Mouse (Mus musculus) forebrain, embryonic 13.5 days (tissue): ENCODE data around the gene Olfr1477. TPM values are rescaled to one million over a fixed set of nuclear protein-coding genes. Genes with fewer than 3 reads are reported as not detected.
"Not testable (repeated sequence)": the region's sequence is repeated elsewhere in the genome, so short reads cannot be mapped to it uniquely, and the experiment has no call there.

Experiments
- ATAC-seq: fragments of 200-750 bp; cut with Nextera tagmentation; 2 replicates; pipeline ENCODE4 v1.8.0; 2017
- H3K27ac ChIP-seq: fragments of 300-500 bp; sonication (generic); 2 replicates; pipeline ENCODE4 v1.5.1; 2015; ENCODE audit warnings: inconsistent platforms, mild to moderate bottlenecking, moderate library complexity
- H3K27me3 ChIP-seq: fragments of 300-500 bp; sonication (generic); 2 replicates; pipeline ENCODE4 v1.6.1; 2015; ENCODE audit warnings: mild to moderate bottlenecking, inconsistent platforms
- H3K36me3 ChIP-seq: fragments of 300-500 bp; sonication (generic); 2 replicates; pipeline ENCODE4 v1.6.1; 2015; ENCODE audit warnings: mild to moderate bottlenecking, inconsistent platforms; ENCODE audit not compliant: poor library complexity, severe bottlenecking
- H3K4me1 ChIP-seq: fragments of 300-500 bp; sonication (generic); 2 replicates; pipeline ENCODE4 v1.6.1; 2015; ENCODE audit warnings: inconsistent platforms
- H3K4me2 ChIP-seq: fragments of 300-500 bp; sonication (generic); 2 replicates; pipeline ENCODE4 v1.6.1; 2015; ENCODE audit warnings: inconsistent platforms, mild to moderate bottlenecking, moderate library complexity
- H3K4me3 ChIP-seq: fragments of 300-500 bp; sonication (generic); 2 replicates; pipeline ENCODE4 v1.5.1; 2015; ENCODE audit warnings: mild to moderate bottlenecking, inconsistent platforms
- H3K9ac ChIP-seq: fragments of 300-500 bp; sonication (generic); 2 replicates; pipeline ENCODE4 v1.6.1; 2015; ENCODE audit warnings: mild to moderate bottlenecking, inconsistent platforms
- H3K9me3 ChIP-seq: fragments of 300-500 bp; sonication (generic); replicated peaks from 2 replicates; pipeline ENCODE4 v1.6.1; 2016; ENCODE audit warnings: inconsistent platforms
- WGBS: fragments of 180-500 bp; shearing (Covaris S2); methylation state at CpG from one replicate; pipeline ENCODE4 v1.1.7; 2015; 5-methylcytosine and 5-hydroxymethylcytosine counted together
- polyA plus RNA-seq: library from polyadenylated mRNA; unstranded; fragments of >200 nt; fragmentation: Nextera tagmentation; extraction: Ambion mirVana; gene quantifications from 2 replicates; pipeline ENCODE4 v1.2.1, GENCODE M21; 2015

Gene Olfr1477
- polyA plus RNA-seq, result not detected in 2 replicates

- no peak within 1 kb of the TSS for H3K27ac ChIP-seq
- H3K4me2 ChIP-seq, result no peak within 1 kb of the TSS
- no peak within 1 kb of the TSS for H3K9ac ChIP-seq
- H3K9me3 ChIP-seq, result peaks cover 11% of the 10 kb centered on the region
- no peak within 1 kb of the TSS for H3K4me3 ChIP-seq
- no peaks in the 10 kb centered on the region for H3K4me1 ChIP-seq
- 74% methylated on average over 3 of the region's 3 CpGs for WGBS
- H3K36me3 ChIP-seq, result no peaks in the 10 kb centered on the region
- ATAC-seq, result no peak
- H3K27me3 ChIP-seq, result no peaks in the 10 kb centered on the region
Observed at GRCm38 (mm10) chr19:13500246-13500645, at the start of gene Olfr1477. Gene Olfr1477, plus strand, starts transcription at chr19:13500546.

GRCm38 (mm10) chr19:13455986-13456385, 44.4 kb upstream of the Olfr1477 start, which contains the start of gene Olfr1472:
Gene Olfr1472, minus strand, starts transcription at chr19:13456086.
- H3K4me1 ChIP-seq, result no peaks in the 10 kb centered on the region
- H3K4me3 ChIP-seq, result no peak within 1 kb of the TSS
- no peak within 1 kb of the TSS for H3K27ac ChIP-seq
- WGBS, result 90% methylated on average over 1 of the region's 1 CpGs
- H3K27me3 ChIP-seq, result no peaks in the 10 kb centered on the region
- H3K9me3 ChIP-seq, result peaks cover 27% of the 10 kb centered on the region
- ATAC-seq, result no peak
- no peak within 1 kb of the TSS for H3K9ac ChIP-seq
- no peaks in the 10 kb centered on the region for H3K36me3 ChIP-seq
- H3K4me2 ChIP-seq, result no peak within 1 kb of the TSS

DNA sequence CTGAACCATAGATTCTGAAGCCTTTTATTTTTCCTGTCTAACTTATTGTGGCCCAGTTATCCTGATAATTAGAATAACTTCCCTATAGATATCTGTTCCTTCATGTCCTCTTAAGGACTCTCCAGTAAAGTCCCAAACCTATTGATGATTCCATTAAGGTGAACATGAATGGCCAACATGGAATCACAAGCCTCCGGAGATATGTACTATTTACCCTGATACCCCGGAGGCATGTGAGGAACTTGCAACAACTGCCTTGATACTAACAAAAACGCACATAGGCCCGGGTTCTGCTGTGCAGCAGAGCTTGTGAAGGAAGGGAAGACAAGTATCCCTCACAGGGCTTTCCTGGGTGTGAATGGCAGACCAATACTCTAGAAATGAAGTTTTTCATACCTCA, 31.1 kb upstream of the Olfr1477 start, which contains the start of gene Olfr1474:
Gene Olfr1474, plus strand, starts transcription at position 301 of the 400 bp plus-strand sequence.
- H3K4me1 ChIP-seq, H3K36me3 ChIP-seq, H3K9me3 ChIP-seq, H3K9ac ChIP-seq, ATAC-seq, H3K27ac ChIP-seq, H3K4me2 ChIP-seq, H3K4me3 ChIP-seq, H3K27me3 ChIP-seq: not testable (repeated sequence)
- 81% methylated on average over 4 of the region's 4 CpGs for WGBS

- H3K9me3 ChIP-seq, result 0 out of 2 replicates have a peak, but pooled peaks cover 3% of the 10 kb centered on the region
- H3K9ac ChIP-seq, result no peak within 1 kb of the TSS
- ATAC-seq, result no peak
- H3K4me1 ChIP-seq, result no peaks in the 10 kb centered on the region
- H3K27me3 ChIP-seq, result no peaks in the 10 kb centered on the region
- no peak within 1 kb of the TSS for H3K27ac ChIP-seq
- H3K36me3 ChIP-seq, result no peaks in the 10 kb centered on the region
- no peak within 1 kb of the TSS for H3K4me2 ChIP-seq
- no peak within 1 kb of the TSS for H3K4me3 ChIP-seq
Observed at GRCm38 (mm10) chr19:13480096-13480495, 20.2 kb upstream of the Olfr1477 start, which contains the start of gene Olfr1475. Gene Olfr1475, minus strand, starts transcription at chr19:13480196.

GRCm38 (mm10) chr19:13527613-13528012, 27.3 kb downstream of the Olfr1477 start, which contains the start of gene Olfr1480:
Gene Olfr1480, plus strand, starts transcription at chr19:13527913.
- WGBS, result 93% methylated on average over 2 of the region's 2 CpGs
- ATAC-seq, result no peak
- no peak within 1 kb of the TSS for H3K27ac ChIP-seq
- H3K4me1 ChIP-seq, result no peaks in the 10 kb centered on the region
- H3K9me3 ChIP-seq, result peaks cover 22% of the 10 kb centered on the region
- H3K4me3 ChIP-seq, result no peak within 1 kb of the TSS
- H3K9ac ChIP-seq, result no peak within 1 kb of the TSS
- H3K36me3 ChIP-seq, result no peaks in the 10 kb centered on the region
- H3K4me2 ChIP-seq, result no peak within 1 kb of the TSS
- no peaks in the 10 kb centered on the region for H3K27me3 ChIP-seq

Other genes with a start within 250 kb of the Olfr1477 start
- gene Olfr1465, start 185.0 kb upstream of the Olfr1477 start, polyA plus RNA-seq, result not detected in 2 replicates
- not detected in 2 replicates for gene Olfr1466, start 161.7 kb upstream of the Olfr1477 start, polyA plus RNA-seq
- gene Olfr1467, start 138.3 kb upstream of the Olfr1477 start, polyA plus RNA-seq, result not detected in 2 replicates
- gene Olfr1469, start 92.7 kb upstream of the Olfr1477 start, polyA plus RNA-seq, result not detected in 2 replicates
- gene Olfr1471, start 57.1 kb upstream of the Olfr1477 start, polyA plus RNA-seq, result not detected in 2 replicates
- gene Olfr1472, start 44.5 kb upstream of the Olfr1477 start, polyA plus RNA-seq, result not detected in 2 replicates
- gene Olfr1474, start 31.0 kb upstream of the Olfr1477 start, polyA plus RNA-seq, result not detected in 2 replicates
- not detected in 2 replicates for gene Olfr1475, start 20.4 kb upstream of the Olfr1477 start, polyA plus RNA-seq
- gene Olfr1480, start 27.4 kb downstream of the Olfr1477 start, polyA plus RNA-seq, result not detected in 2 replicates
- gene Olfr1484, start 83.0 kb downstream of the Olfr1477 start, polyA plus RNA-seq, result not detected in 2 replicates
- not detected in 2 replicates for gene Olfr1487, start 116.8 kb downstream of the Olfr1477 start, polyA plus RNA-seq
- not detected in 2 replicates for gene Olfr1489, start 131.1 kb downstream of the Olfr1477 start, polyA plus RNA-seq
- gene Olfr1490, start 150.5 kb downstream of the Olfr1477 start, polyA plus RNA-seq, result not detected in 2 replicates
- not detected in 2 replicates for gene Olfr1491, start 196.7 kb downstream of the Olfr1477 start, polyA plus RNA-seq
- not detected in 2 replicates for gene Olfr1493-ps1, start 222.7 kb downstream of the Olfr1477 start, polyA plus RNA-seq
- not detected in 2 replicates for gene Olfr1494, start 239.2 kb downstream of the Olfr1477 start, polyA plus RNA-seq